Mouse (Mus musculus) right cerebral cortex, adult 18-20 months (tissue): Measurements from ENCODE around the gene Ppp1r8.
"Not testable (repeated sequence)": the region's sequence is repeated elsewhere in the genome, so short reads cannot be mapped to it uniquely, and the experiment has no call there.

Experiments used
- DNase-seq: peaks from one replicate; pipeline ENCODE4 v3.0.0; 2022; ENCODE audit warnings: mixed read lengths

The Ppp1r8 gene

DNA sequence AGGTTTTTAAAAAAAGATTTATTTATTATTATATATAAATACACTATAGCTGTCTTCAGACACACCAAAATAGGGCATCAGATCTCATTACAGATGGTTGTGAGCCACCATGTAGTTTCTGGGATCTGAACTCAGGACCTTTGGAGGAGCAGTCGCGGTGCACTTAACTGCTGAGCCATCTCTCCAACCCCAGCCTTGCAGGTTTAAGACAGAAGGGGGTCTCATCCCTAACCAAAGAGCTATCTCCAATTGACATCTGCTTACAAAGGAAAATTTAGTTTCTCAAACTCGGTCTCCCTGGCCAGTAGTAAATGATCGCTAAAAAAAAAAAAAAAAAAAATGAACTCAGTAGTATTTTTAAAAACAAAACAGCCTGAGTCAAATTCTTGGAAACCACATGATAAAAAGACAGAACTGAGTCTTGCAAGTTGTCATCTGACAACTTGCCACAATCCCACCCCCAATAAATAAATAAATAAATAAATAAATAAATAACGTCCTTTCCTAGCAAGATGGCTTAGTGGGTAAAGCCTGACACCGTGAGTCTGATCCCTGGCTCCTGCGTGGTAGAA, 36.3 kb downstream of the Ppp1r8 start:
- DNase-seq = no peak

DNA sequence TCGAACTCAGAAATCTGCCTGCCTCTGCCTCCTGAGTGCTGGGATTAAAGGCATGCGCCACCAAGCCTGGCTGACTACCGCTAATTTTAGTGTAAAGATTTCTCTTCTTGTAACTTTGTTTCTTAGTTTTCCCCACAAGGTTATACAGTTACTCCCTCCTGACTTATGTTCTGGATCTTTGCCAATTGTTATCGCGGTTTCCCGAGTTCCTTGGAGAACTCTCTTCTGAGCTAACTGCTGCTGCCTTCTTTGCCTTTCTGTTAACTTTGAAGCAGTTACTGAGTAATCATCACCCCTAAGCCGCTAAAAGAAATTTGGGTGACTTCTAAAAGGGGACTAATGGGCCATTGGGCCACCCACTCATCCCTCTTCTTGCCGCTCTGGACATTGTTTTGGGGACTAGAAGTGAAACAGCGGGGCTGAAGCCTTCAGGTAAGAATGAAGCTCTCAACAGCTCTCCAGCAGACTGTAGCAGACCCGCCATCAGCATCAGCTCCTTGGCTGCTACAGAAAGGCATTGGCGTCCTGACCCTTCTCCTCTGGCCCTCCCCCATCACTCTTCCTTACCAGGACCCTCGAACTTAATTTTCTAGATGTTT, 37.3 kb downstream of the Ppp1r8 start:
- no peak for DNase-seq

DNA sequence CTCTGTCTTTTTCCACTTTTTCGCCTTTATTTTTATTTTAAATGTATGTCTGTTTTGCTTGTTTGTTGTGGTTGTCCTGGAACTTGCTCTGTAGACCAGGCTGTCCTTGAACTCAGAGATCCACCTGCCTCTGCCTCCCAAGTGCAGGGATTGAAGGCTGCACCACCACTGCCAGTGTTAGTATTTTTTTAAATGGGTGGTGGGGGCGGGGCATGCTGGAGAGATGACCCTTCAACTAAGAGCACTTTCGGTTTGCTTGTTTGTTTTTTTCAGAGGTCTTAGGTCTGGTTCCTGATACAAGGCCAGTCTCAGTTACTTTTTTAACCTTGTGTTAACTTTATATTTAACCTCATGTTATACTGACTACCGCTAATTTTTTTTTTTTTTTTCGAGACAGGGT, 37.8 kb downstream of the Ppp1r8 start:
- no peak for DNase-seq

DNA sequence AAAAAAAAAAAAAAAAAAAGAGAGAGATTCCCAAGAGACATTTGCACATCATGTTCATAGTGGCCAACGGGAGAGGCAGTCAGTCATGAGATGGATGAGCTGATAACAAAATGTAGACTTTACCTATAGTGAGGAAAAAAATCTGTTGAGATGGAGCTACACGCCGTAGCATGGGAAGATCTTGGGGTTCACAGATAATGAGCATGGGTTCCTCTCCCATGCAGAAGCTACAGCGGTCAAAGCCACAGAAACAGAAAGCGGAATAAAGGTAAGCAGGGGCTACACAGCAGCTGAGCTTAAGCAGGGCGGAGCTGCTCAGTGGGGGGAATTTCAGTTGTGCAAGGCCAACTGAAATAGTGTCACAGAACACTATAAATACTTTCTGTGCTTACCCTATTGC, 38.6 kb downstream of the Ppp1r8 start:
- no peak for DNase-seq

DNA sequence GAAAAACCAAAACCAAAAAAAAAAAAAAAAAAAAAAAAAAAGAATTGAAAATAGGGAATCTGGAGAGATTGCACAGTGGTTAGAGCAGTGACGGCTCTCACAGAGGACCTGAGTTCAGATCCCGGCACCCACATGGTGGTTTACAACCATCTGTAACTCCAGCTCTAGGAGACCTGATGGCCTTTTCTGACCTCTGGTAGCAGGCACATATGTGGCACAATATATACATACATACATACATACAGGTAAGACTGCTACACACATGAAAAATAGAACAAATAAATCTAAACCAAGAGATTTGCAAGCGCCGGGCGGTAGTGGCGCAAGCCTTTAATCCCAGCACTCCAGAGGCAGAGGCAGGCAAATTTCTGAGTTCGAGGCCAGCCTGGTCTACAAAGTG, 39.1 kb downstream of the Ppp1r8 start:
- DNase-seq = no peak

DNA sequence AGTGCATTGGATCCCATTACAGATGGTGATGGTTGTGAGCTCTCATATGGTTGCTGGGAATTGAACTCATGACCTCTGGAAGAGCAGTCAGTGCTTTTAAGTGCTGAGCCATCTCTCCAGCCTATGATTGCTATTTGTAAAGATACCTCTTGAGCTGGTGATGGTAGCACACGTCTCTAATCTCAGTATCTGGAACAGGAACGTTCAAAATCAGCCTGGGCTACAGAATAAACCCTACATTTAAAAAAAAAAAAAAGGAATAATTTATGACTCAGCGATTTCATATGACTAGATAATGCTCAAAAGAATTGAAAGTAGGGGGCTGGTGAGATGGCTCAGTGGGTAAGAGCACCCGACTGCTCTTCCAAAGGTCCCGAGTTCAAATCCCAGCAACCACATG, 39.8 kb downstream of the Ppp1r8 start:
- no peak for DNase-seq

DNA sequence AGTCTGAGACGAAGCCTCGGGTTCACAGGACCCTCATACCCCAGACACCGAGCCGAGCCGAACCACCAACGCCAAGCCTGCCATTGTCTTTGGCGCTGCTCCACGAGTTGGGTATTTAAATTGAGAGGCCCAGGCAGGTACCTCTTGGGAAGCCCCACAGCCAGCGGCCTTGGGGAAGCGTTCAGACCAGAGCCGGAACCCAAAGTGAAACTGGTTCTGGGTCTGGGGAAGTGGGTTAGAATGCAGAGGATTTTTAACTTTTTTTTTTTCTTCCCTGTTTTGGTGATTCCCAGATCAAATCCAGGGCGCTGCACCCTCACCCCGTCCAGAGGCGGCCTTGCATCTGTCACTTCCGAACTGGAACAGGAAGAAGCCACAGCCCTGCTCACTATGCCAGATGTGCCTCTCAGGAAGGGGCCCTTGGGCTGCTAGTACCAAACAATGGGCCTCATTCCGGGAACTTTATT, 40.8 kb downstream of the Ppp1r8 start:
- no peak for DNase-seq

DNA sequence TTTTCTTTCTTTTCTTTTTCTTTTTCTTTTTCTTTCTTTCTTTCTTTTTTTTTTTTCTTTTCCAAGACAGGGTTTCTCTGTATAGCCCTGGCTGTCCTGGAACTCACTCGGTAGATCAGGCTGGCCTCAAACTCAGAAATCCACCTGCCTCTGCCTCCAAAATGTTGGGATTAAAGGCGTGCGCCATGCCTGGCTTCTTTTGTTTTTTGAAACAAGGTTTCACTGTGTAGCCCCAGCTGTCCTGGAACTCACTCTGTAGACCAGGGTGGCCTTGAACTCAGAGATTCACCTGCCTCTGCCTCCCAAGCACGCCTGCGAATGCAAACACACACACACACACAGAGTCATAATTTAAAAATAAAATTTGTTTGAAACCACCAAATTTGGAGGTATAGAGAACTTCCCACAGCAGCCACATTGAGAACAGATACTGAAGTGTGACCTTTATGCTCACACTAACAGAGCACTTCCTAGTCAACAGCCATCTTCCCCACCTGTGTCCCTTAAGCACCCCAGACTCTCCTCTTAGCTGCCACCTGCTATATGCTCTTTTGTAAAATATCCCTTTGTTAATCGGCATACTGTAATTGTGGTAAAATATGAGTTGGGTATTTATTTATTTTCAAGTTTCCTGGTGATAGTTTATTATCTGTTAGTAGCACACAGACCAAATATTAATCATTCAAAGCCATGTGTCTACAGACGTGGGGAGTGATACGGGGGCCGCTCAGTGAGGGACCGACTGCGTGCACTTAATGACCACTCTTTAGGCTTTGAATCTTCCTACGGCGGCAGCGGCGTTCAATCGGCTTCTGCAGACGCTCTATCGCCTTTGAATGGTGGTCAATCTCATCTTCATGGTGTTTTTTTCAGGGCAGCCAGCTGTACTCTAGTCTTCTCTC, 41.5 kb downstream of the Ppp1r8 start:
- no peak for DNase-seq

DNA sequence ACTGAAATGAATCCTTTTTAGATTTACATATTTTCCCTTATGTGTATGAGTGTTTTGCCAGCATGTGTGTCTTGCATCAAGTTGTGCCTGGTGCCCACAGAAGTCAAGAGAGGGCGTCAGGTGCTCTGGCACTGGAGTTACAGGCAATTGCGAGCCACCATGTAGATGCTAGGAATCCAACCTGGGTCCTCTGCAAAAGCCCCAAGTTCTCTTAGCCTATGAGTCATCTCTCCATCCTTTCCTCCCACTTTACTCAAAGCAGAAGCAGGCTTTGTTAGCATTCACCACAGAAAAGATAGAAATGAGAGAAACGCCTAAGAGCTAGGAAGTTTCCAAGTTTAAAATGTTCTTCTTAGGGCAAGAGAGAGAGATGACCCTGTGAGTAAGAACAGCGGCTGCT, 43.1 kb downstream of the Ppp1r8 start:
- peak; percentile 20 for DNase-seq

DNA sequence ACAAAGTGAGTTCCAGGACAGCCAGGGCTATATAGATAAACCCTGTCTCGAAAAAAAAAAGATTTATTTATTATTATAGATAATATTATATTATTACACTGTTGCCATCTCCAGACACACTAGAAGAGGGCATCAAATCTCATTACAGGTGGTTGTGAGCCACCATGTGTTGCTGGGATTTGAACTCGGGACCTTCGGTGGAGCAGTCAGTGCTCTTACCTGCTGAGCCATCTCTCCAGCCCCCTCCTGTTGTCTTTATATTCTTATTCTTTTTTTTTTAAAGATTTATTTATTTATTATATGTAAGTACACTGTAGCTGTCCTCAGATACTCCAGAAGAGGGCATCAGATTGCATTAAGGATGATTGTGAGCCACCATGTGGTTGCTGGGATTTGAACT, 44.3 kb downstream of the Ppp1r8 start:
- not testable (repeated sequence) for DNase-seq

DNA sequence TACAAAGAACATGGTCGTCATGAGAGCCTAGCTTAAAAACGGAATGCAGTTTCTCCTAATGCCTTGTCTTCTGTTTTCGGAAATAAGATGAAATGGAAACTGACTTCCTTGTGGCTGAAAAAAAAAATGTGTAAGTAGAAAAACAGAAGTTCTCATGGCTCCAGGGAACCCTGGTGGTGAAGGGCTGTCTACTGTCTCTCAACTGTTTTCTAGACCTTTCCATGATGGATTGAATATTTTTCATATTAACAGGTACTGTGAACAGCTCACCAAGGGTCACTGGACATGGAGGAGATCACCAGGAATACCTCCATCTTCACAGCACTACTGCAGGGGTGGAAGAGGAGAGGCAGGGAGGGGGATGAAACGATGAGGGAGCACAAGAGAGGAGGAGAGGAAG, 44.9 kb downstream of the Ppp1r8 start:
- no peak for DNase-seq

DNA sequence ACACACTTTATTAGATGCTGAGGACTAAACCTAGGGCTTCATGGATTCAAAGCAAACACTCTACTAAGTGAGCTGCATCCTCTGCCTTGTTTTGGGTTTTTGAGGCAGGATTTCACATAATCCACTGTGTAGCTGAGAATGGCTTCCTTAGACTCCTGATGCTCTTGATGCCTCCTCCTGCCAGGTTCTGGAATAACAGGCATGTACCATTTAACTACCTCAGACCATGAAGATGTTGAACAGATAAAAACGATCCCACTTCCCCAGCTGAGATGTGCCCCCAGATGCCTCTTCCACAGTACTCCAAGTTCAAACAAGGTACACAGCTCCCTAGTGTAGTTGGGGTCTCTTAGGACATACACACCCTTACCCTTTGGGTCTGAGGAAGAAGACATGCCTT, 45.5 kb downstream of the Ppp1r8 start:
- DNase-seq = no peak

DNA sequence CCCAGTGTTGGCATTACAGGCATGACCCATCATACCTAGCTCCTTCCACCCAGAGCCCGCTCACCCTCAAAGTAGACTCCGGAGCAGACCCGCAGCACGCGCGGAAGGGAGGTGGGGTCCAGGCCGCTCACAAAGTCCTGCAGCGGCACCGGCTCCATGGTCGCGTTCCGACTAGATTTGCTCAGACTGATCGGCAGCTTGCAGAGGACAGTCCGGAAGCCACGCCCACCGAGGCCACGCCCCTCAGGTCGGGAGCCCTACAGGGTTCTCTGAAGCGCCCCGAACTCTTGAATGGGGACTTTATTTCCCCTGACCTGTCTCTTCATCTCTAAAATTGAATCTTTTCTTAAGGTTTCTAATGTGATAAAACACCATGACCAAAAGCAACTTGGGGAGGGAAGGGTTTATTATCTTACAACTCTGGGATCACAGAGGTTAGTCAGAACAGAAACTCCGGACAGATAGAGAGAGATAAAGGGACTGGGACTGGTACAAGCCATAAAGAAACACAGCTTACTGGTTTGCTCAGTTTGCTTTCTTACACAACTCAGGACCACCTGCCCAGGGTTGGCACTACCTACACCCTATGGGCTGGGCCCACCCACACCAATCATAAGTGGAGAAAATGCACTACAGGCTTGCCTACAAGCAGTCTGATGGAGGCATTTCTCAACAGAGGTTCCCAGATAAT, 46.6 kb downstream of the Ppp1r8 start, which contains the start of gene Themis2:
Themis2 (minus strand) TSS at position 192 of the 691 bp plus-strand sequence.
- no peak for DNase-seq

DNA sequence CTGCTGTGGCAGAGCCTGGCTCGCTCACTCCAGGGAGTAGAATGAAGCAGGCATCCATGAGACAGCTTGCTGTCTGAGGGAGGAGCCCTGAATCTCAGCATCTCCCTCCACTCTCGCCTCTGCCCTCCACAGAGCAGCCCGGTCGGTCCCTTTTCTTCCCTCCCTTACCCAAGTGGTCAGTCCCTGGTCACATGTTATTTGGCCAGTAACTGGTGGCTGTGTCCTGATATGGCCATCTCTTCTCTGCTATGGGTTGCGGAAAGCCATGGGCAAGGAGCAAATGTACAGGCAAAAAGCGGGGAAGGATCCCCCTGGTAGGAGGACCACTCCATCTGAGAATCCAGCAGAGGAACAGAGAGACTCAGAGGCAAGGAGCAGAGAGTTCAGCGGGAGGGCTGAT, 47.8 kb downstream of the Ppp1r8 start:
- no peak for DNase-seq

DNA sequence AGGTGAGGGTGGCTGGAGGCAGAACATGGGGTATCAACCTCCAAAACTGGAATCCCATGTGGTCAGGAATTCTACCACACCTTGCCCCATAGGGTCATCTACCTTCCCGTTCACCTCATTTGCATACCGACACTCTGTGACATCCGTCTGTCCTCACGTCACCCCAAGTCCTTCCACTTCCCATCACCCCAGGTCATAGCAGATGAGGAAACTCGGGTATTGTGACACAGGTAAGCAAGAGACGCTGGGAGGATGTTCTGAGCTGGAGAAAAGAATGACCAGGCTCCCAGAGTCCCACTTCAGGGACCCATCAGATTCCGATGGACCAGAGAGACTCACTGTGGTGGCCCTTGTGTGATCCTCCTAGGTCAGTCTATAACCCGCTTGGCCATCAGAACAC, 48.2 kb downstream of the Ppp1r8 start:
- DNase-seq = no peak

DNA sequence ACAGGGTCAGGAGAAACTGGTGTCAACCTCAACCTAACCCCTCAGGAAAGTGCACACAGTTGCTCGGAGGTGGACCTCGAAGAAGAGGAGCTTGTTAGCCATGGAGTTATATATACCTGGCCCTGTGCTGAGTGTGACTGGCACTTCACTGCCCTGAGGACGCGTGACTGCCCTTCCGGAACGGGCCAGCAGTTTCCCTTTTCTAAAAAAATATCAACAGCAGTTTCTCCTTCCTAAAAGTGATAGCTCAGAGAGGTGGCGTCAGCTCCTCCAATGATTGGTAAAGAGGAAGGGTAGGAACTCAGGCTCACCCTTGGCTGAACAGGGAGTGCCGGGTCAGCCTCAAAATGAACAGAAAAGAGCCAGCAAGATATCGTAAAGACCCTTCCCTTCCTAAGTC, 48.9 kb downstream of the Ppp1r8 start:
- no peak for DNase-seq

DNA sequence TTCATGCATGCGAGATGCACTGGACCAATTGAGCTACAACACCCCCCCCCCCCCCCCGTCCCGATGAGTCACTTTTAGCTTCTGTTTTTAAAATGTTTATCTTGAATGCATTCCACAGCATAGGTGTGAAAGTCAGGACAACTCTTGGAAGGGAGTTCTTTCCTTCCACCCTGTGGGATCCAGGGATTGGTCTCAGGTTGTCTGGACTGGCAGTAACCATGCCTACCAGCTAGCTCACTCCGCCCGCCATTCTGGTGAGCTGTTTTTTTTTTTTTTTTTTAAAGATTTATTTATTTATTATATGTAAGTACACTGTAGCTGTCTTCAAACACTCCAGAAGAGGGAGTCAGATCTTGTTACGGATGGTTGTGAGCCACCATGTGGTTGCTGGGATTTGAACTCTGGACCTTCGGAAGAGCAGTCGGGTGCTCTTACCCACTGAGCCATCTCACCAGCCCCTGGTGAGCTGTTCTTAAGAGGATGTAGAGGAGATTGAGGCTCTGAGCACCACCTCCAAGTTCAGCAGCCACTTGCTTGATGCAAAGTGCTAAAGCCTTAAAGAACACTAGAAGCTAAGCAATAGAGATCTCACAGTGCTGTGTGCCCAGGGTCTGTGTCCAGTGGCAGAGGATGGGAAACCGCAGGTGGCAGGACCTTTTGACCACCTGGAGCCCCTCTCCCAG, 49.5 kb downstream of the Ppp1r8 start:
- DNase-seq = not testable (repeated sequence)

DNA sequence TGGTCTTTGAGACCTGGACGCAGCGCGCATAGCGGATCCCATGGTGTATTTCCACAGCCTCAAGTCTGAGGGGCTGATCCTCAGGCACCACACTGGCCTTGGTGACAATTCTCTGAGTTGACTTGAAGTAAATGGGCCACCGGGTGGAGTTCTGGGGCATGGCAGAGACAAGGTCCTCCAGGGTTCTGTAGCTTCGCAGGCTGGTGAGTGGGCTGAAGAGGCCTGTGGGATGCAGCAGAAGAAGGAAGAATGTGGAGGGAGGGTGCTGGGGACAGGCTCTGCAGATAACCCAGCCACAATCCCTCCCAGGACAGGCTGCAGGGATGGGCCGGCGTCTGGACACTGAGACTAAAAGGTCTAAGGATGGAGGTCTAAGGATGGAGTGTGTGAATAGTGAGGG, 53.2 kb downstream of the Ppp1r8 start:
- no peak for DNase-seq

DNA sequence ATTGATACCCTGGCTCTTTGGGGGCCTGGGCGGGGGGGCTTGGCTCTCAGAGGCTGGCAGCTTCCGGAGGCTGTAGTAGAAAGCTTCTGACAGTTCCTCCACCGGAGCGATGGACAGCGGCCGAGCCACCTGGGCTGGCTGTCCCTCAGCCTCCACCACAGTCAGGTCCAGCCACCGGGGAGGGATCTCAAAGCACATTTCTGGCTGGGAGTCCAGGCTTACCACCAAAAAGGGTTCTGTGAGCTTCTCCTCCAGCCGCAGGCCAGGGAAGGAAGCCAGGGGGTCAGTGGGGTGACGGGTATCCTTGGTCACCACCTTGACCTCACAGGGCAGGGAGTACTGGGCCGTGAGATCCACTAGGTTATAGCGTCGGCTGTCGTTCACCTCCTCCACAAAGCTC, 57.7 kb downstream of the Ppp1r8 start:
- DNase-seq = no peak

DNA sequence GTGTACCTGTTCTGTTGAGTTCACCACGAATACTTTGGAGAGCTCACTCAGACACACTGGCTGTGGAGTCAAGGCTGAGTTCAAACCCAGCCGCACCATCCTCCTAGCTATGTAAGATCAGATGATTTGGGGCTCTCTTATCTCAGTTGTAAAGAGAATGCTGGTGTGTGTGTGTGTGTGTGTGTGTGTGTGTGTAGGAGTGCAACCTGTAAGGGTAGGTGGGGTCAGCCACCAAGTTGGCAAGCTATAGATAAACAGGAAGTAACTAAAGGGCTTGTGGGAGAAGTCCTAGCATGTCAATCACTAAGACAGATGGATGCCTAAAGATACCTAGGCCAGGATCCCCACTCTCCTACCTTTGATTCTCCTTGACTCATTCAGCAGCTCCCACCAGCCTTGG, 59.2 kb downstream of the Ppp1r8 start:
- no peak for DNase-seq

DNA sequence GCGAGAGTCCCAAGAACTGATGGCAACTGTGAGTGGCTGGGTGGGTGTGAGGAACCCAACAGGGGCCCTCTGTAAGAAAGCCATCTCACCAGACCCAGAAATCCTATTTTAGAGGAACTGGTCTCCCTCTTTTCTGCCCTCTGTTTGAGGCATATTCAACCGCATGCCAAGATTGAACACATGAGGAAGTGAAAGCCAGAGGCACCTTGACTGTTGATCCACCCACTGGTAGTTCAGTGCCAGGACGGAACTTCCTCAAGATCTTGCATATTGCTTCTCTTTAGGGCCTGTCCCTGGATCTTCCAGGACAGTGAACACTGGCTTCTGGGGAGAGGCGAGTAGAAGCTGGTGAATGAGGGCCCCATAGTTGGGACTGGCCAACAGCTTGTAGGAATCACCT, 62.7 kb downstream of the Ppp1r8 start:
- DNase-seq = no peak

DNA sequence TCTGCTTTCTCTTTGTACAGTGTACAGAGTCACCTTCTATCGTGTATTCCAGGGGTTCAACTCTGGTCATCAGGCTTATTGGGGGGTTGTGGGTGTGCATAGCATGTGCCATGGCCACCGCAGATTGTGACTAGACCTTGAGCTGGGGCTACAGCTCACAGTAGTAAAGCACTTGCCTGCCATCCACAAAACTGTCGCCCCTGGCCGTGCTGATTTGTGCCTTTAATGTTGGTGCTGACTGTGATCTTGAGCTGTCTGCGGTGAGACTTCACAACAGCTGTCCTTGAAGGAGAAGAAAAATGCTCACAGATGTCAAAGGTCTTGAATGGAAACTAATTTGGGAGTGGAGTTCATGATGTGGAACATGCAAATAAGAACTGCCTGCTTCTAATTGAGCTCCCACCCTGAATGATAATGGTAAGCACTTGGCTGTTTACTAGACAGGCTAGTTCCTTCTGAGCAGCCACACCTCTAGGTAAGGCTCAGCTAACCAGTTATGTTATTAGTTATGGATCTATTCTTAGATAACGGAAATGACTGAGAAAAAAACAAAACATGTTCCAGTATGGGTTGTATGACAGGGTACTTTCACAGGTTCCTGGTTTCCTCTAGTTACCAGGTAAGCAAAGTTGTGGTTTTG, 64.3 kb downstream of the Ppp1r8 start:
- DNase-seq = no peak
